Mouse (Mus musculus) c-Kit-positive CD71-negative TER-119-negative erythroid progenitor cells, embryonic 14.5 days (primary cell): Measurements from ENCODE around the gene Eif5b.
"Not testable (repeated sequence)": the region's sequence is repeated elsewhere in the genome, so short reads cannot be mapped to it uniquely, and the experiment has no call there.

ENCODE experiments used
- DNase-seq: peaks from one replicate; pipeline ENCODE4 v3.0.0-alpha.2; 2013; ENCODE audit warnings: low read depth

The Eif5b gene

GRCm38 (mm10) chr1:37997867-37998266 is at the start of gene Eif5b, which contains the start of gene Txndc9:
TSS of gene Eif5b (plus strand) at chr1:37998010.
TSS of gene Txndc9 (minus strand) at chr1:37997893.
- DNase-seq: peak; percentile 91

- DNase-seq: no peak
Observed at GRCm38 (mm10) chr1:37948906-37949305, 48.9 kb upstream of the Eif5b start.

- no peak for DNase-seq
Observed at GRCm38 (mm10) chr1:37954786-37955185, 43.0 kb upstream of the Eif5b start.

- DNase-seq: no peak
Observed at GRCm38 (mm10) chr1:37955251-37955650, 42.6 kb upstream of the Eif5b start.

- DNase-seq: no peak
Observed at GRCm38 (mm10) chr1:37956690-37957431, 40.9 kb upstream of the Eif5b start.

GRCm38 (mm10) chr1:37957659-37958058 is 40.2 kb upstream of the Eif5b start, which contains the start of gene Lyg1:
TSS of gene Lyg1 (minus strand) at chr1:37957759.
- DNase-seq: no peak

- DNase-seq: no peak
Observed at GRCm38 (mm10) chr1:37958516-37958915, 39.3 kb upstream of the Eif5b start.

- DNase-seq: no peak
Observed at GRCm38 (mm10) chr1:37959486-37959885, 38.3 kb upstream of the Eif5b start.

- DNase-seq: no peak
Observed at GRCm38 (mm10) chr1:37965571-37965970, 32.2 kb upstream of the Eif5b start.

- DNase-seq: no peak
Observed at GRCm38 (mm10) chr1:37968746-37969145, 29.1 kb upstream of the Eif5b start.

GRCm38 (mm10) chr1:37971520-37971919 is 26.3 kb upstream of the Eif5b start:
- DNase-seq: no peak

- not testable (repeated sequence) for DNase-seq
Observed at GRCm38 (mm10) chr1:37976666-37977065, 21.1 kb upstream of the Eif5b start.

- no peak for DNase-seq
Observed at GRCm38 (mm10) chr1:37977303-37977702, 20.5 kb upstream of the Eif5b start.

- no peak for DNase-seq
Observed at GRCm38 (mm10) chr1:37984326-37984725, 13.5 kb upstream of the Eif5b start.

GRCm38 (mm10) chr1:37985764-37986323 is 12.0 kb upstream of the Eif5b start:
- no peak for DNase-seq

- DNase-seq: no peak
Observed at GRCm38 (mm10) chr1:37987856-37988255, 10.0 kb upstream of the Eif5b start.

GRCm38 (mm10) chr1:37996226-37996625 is 1.6 kb upstream of the Eif5b start:
- DNase-seq: no peak

- DNase-seq: peak; percentile 98
Observed at GRCm38 (mm10) chr1:37996877-37997484, 829 bp upstream of the Eif5b start.

- DNase-seq: no peak
Observed at GRCm38 (mm10) chr1:37998371-37999199, 775 bp downstream of the Eif5b start.

- no peak for DNase-seq
Observed at GRCm38 (mm10) chr1:37999552-37999951, 1.7 kb downstream of the Eif5b start.

GRCm38 (mm10) chr1:38000844-38001243 is 3.0 kb downstream of the Eif5b start:
- DNase-seq: no peak

- no peak for DNase-seq
Observed at GRCm38 (mm10) chr1:38001956-38002355, 4.1 kb downstream of the Eif5b start.
